In the genomic region with DNA sequence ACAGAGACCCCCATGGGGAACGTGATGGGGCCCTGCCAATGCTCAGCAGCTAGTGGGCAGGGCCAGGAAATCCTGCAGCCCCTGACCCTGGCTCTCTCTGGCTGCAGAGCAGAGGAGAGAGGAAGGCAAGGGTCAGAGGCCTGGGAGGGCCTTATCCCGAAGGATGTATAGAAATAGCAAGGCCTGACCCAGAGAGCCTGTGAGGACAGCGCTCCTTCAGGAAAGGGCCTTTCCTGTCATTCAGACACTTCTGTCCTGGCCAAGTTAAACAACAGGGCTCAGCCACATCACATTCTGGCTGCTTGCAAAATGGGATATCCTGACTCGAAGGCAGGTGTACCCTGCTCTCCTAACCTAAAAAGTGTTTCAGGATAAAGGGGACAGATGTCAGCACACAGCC, we compare ENCODE assay signal across 8 mouse cellular contexts.
DNase-seq lines count a peak whose midpoint lies in the region; ATAC-seq and TF ChIP-seq lines count a peak whose summit lies in the region.

No protein-coding gene starts in this region.

- no peak overlapping the region for H3K4me2 ChIP-seq in liver, embryonic 11.5 days
- no peak overlapping the region for H3K4me2 ChIP-seq in heart, embryonic 13.5 days
- no peak overlapping the region for H3K4me2 ChIP-seq in kidney, postnatal 0 days (ENCODE audit: low read length)
- H3K4me2 ChIP-seq in midbrain, postnatal 0 days (ENCODE audit: low read depth, low read length, poor library complexity, severe bottlenecking) = no peak overlapping the region

- DNase-seq in liver = peak; percentile 17
- no peak for DNase-seq in liver, embryonic 11.5 days (ENCODE audit: low spot score)
- DNase-seq in kidney, postnatal 0 days (ENCODE audit: low spot score) = peak; percentile 52
- no peak for DNase-seq in midbrain, postnatal 0 days (ENCODE audit: low spot score)
- no peak for DNase-seq in spleen, postnatal 10 days (ENCODE audit: low spot score in 2 of 2)
- no peak for DNase-seq in left cerebral cortex, adult 18-20 months (ENCODE audit: low spot score in 2 of 2)
- DNase-seq in urinary bladder, postnatal 4 days (ENCODE audit: low spot score in 2 of 2) = no peak

- no peak overlapping the region for H3K4me3 ChIP-seq in liver, embryonic 11.5 days (ENCODE audit: low read depth, low read length)
- no peak overlapping the region for H3K4me3 ChIP-seq in heart, embryonic 13.5 days
- H3K4me3 ChIP-seq in kidney, postnatal 0 days (replicated peaks; ENCODE audit: low read depth, low read length) = no peak overlapping the region
- H3K4me3 ChIP-seq in midbrain, postnatal 0 days (ENCODE audit: low read depth, low read length) = no peak overlapping the region

- H3K4me1 ChIP-seq in liver, embryonic 11.5 days (replicated peaks; ENCODE audit: control insufficient read depth, insufficient read depth, low read length) = peaks cover 12% of the 10 kb centered on the region
- H3K4me1 ChIP-seq in heart, embryonic 13.5 days = peaks cover 70% of the 10 kb centered on the region
- peaks cover 25% of the 10 kb centered on the region for H3K4me1 ChIP-seq in kidney, postnatal 0 days (replicated peaks; ENCODE audit: insufficient read depth, low read length)
- no peaks in the 10 kb centered on the region for H3K4me1 ChIP-seq in midbrain, postnatal 0 days (ENCODE audit: insufficient read depth, low read length)

- H3K36me3 ChIP-seq in liver, embryonic 11.5 days (ENCODE audit: control insufficient read depth, insufficient read depth, low read length) = no peaks in the 10 kb centered on the region
- no peaks in the 10 kb centered on the region for H3K36me3 ChIP-seq in heart, embryonic 13.5 days
- H3K36me3 ChIP-seq in kidney, postnatal 0 days (ENCODE audit: insufficient read depth, low read length) = no peaks in the 10 kb centered on the region
- H3K36me3 ChIP-seq in midbrain, postnatal 0 days (ENCODE audit: insufficient read depth, low read length) = no peaks in the 10 kb centered on the region

- no peaks in the 10 kb centered on the region for H3K9me3 ChIP-seq in liver, embryonic 11.5 days (ENCODE audit: control insufficient read depth, low read length)
- no peaks in the 10 kb centered on the region for H3K9me3 ChIP-seq in heart, embryonic 13.5 days
- H3K9me3 ChIP-seq in kidney, postnatal 0 days (replicated peaks; ENCODE audit: low read length) = no peaks in the 10 kb centered on the region
- no peaks in the 10 kb centered on the region for H3K9me3 ChIP-seq in midbrain, postnatal 0 days (ENCODE audit: low read length)

- WGBS in liver, embryonic 11.5 days = 46% methylated on average over 4 of the region's 4 CpGs
- WGBS in heart, embryonic 13.5 days = 32% methylated on average over 4 of the region's 4 CpGs
- 45% methylated on average over 4 of the region's 4 CpGs for WGBS in kidney, postnatal 0 days
- WGBS in midbrain, postnatal 0 days = 69% methylated on average over 4 of the region's 4 CpGs

- no peak for ATAC-seq in liver, embryonic 11.5 days (replicated peaks; ENCODE audit: low FRiP score)
- ATAC-seq in heart, embryonic 13.5 days (ENCODE audit: extremely low read depth, insufficient number of reproducible peaks, low FRiP score, low TSS enrichment) = peak; percentile 42; the same call in 1 of the 2 replicates
- no peak for ATAC-seq in kidney, postnatal 0 days (replicated peaks; ENCODE audit: low FRiP score, low read depth)
- no peak for ATAC-seq in midbrain, postnatal 0 days (ENCODE audit: low FRiP score)

- no peak overlapping the region for H3K27ac ChIP-seq in liver, embryonic 11.5 days (ENCODE audit: low read depth, low read length)
- H3K27ac ChIP-seq in heart, embryonic 13.5 days (replicated peaks) = peak overlapping the region; percentile 57; the same call in 1 of the 2 replicates
- H3K27ac ChIP-seq in kidney, postnatal 0 days = peak overlapping the region; percentile 31; the same call in 1 of the 2 replicates
- H3K27ac ChIP-seq in midbrain, postnatal 0 days (ENCODE audit: low read depth, low read length) = peak overlapping the region; percentile 51; the same call in 1 of the 2 replicates

- no peak overlapping the region for H3K9ac ChIP-seq in liver, embryonic 11.5 days (ENCODE audit: low read depth, low read length)
- no peak overlapping the region for H3K9ac ChIP-seq in heart, embryonic 13.5 days
- H3K9ac ChIP-seq in kidney, postnatal 0 days (ENCODE audit: low read depth, low read length) = 0 out of 2 replicates have a peak overlapping the region, but pooled peaks have one; percentile 18
- no peak overlapping the region for H3K9ac ChIP-seq in midbrain, postnatal 0 days (replicated peaks; ENCODE audit: low read length, poor library complexity, severe bottlenecking)

- TF ChIP-seq CTCF in kidney, postnatal 0 days (IDR thresholded peaks at IDR 0.05; ENCODE audit: low read depth) = 0 out of 2 replicates have a peak, but pooled peaks have one; percentile 5
- no peak for TF ChIP-seq CTCF in midbrain, postnatal 0 days (IDR thresholded peaks at IDR 0.05)

- H3K27me3 ChIP-seq in liver, embryonic 11.5 days (replicated peaks; ENCODE audit: control insufficient read depth, insufficient read depth, low read length) = no peaks in the 10 kb centered on the region
- H3K27me3 ChIP-seq in heart, embryonic 13.5 days (replicated peaks) = no peaks in the 10 kb centered on the region
- H3K27me3 ChIP-seq in kidney, postnatal 0 days (ENCODE audit: insufficient read depth, low read length) = no peaks in the 10 kb centered on the region
- no peaks in the 10 kb centered on the region for H3K27me3 ChIP-seq in midbrain, postnatal 0 days (ENCODE audit: insufficient read depth, low read length)

Comparison
In these comparisons a context has a peak if more than half of its experiments do, and no peak if none do; other contexts are left out.
1. DNase-seq: peak in liver (single experiment) and kidney, postnatal 0 days (single experiment); none in liver, embryonic 11.5 days (single experiment), midbrain, postnatal 0 days (single experiment), spleen, postnatal 10 days (0 of 2), left cerebral cortex, adult 18-20 months (0 of 2) and urinary bladder, postnatal 4 days (0 of 2).